Mouse (Mus musculus): ENCODE results near the gene Fbxw8. TPM values are rescaled to one million over a fixed set of nuclear protein-coding genes. Genes with fewer than 3 reads are reported as not detected.

Fbxw8 gene
- 3.7 TPM for polyA plus RNA-seq (2017; shearing (Covaris generic))

GRCm38 (mm10) chr5:118154839-118155564, at the start of gene Fbxw8:
Fbxw8 (minus strand) TSS chr5:118155464.

GRCm38 (mm10) chr5:118164581-118164980, 9.3 kb upstream of the Fbxw8 start, which contains the start of gene Hrk:
Hrk (plus strand) TSS chr5:118164648.

GRCm38 (mm10) chr5:118027698-118028190, 127.5 kb downstream of the Fbxw8 start, which contains the start of gene Tesc:
Tesc (plus strand) TSS chr5:118027743.

Other genes with a start within 250 kb of the Fbxw8 start
- gene Fbxo21, start 178.7 kb downstream of the Fbxw8 start, polyA plus RNA-seq (2017; shearing (Covaris generic)) = 18.6 TPM
- gene Tesc, start 127.7 kb downstream of the Fbxw8 start, polyA plus RNA-seq (2017; shearing (Covaris generic)) = 26.6 TPM
- gene Hrk, start 9.2 kb upstream of the Fbxw8 start, polyA plus RNA-seq (2017; shearing (Covaris generic)) = not detected
- not detected for gene Rnft2, start 89.7 kb upstream of the Fbxw8 start, polyA plus RNA-seq (2017; shearing (Covaris generic))
- 7.3 TPM for gene 2410131K14Rik, start 89.8 kb upstream of the Fbxw8 start, polyA plus RNA-seq (2017; shearing (Covaris generic))